Mouse (Mus musculus) retina, embryonic 14.5 days (tissue): Measurements from ENCODE around the gene Olfr1032.
"Not testable (repeated sequence)": the region's sequence is repeated elsewhere in the genome, so short reads cannot be mapped to it uniquely, and the experiment has no call there.

ENCODE experiments used
- DNase-seq: peaks from one replicate; pipeline ENCODE4 v3.0.0-alpha.2; 2015; ENCODE audit warnings: low spot score

The Olfr1032 gene

GRCm38 (mm10) chr2:86005240-86005639 is at the start of gene Olfr1032:
Gene Olfr1032 (plus strand): TSS chr2:86005540.
- DNase-seq: no peak

DNA sequence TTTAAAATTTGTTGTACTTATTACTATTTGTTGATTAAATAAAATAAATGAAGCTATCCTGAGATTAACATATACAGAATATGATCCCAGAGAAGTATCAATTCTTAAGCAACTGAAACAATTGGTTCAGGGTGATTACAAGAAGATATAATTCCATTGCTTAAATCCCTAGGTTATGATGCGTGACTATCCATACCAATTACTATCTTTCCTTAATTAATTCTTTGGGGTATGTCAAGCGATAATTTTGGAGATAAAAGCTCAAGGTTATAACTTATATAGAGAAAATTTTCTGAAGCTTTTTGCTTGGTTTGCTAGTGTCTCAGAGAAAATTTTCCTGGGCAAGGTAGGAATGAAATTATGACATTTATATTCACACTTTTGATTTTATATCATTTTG is 31.7 kb upstream of the Olfr1032 start, which contains the start of gene Olfr1029:
Gene Olfr1029, plus strand, starts transcription at position 301 of the 400 bp plus-strand sequence.
- DNase-seq: no peak

GRCm38 (mm10) chr2:85978976-85979375 is 26.4 kb upstream of the Olfr1032 start, which contains the start of gene Olfr1030:
Gene Olfr1030 (plus strand): TSS chr2:85979276.
- no peak for DNase-seq

DNA sequence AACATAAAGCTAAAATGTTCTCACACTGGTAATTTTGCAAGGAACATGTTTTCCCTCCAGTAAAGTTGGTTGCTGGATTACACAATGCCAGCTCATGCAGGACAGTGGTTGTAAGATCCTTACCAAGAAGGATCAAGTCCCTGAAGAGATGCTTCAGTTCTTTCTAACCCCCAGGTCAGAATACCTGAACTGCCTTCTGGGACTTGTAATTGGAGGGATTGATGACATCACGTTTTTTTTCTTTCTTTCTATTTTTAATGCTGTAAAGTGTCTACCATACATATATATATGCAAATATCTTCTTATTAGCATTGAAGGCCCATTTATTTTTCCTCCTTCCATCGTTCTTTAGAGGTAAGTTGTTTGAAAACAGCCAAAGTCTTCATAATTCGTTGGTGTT is 15.3 kb upstream of the Olfr1032 start, which contains the start of gene Olfr1031:
Gene Olfr1031, plus strand, starts transcription at position 301 of the 400 bp plus-strand sequence.
- no peak for DNase-seq

DNA sequence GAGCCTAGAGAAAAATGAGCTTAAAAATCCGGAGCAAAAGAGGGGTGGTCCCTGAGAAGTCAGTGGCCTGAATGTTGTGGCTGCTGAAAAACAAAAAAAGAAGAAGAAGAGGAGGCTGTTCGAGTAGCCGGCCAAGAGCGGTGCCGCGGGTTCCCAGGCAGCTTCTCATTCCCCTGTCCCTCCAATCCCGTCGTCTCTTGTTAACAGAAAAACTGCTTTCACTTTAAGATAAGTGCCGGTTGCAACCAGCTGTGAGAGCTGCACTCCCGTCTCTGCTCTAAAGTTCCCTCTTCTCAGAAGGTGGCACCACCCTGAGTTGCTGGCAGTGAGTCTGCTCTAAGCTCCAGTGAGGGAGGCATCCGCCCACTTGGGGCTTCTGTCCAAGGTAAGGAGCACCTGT is 15.1 kb downstream of the Olfr1032 start, which contains the start of gene Olfr1033:
Gene Olfr1033, plus strand, starts transcription at position 228 of the 400 bp plus-strand sequence.
- not testable (repeated sequence) for DNase-seq

- DNase-seq: not testable (repeated sequence)
These were observed 16.2 kb downstream of the Olfr1032 start for GRCm38 (mm10) chr2:86021518-86021917.

DNA sequence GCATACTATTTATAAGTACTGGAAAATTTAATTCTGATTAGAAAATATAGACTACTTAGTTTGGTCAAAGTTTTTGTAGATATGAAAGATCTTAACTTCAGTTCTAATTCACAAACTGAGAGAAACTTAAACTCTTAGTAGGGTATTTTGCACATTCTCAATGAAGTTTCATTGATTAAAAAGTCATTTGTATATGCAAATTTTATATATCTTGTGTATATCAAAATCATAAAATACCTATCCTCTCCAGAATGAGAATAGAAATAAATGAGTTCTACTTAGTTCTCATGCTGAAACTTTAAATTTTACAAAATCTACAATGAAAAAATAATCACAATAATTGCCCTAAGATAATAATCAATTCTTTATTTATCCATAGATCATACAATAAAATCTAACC is 40.2 kb downstream of the Olfr1032 start, which contains the start of gene Olfr1034:
Gene Olfr1034, plus strand, starts transcription at position 301 of the 400 bp plus-strand sequence.
- no peak for DNase-seq

GRCm38 (mm10) chr2:86050777-86051176 is 45.4 kb downstream of the Olfr1032 start:
- not testable (repeated sequence) for DNase-seq
